Mouse (Mus musculus) retina, embryonic 14.5 days (tissue): ENCODE results near the gene Lrp3.
"Not testable (repeated sequence)": the region's sequence is repeated elsewhere in the genome, so short reads cannot be mapped to it uniquely, and the experiment has no call there.

Experiments
- DNase-seq: peaks from one replicate; pipeline ENCODE4 v3.0.0-alpha.2; 2015; ENCODE audit warnings: low spot score

Lrp3 gene

DNA sequence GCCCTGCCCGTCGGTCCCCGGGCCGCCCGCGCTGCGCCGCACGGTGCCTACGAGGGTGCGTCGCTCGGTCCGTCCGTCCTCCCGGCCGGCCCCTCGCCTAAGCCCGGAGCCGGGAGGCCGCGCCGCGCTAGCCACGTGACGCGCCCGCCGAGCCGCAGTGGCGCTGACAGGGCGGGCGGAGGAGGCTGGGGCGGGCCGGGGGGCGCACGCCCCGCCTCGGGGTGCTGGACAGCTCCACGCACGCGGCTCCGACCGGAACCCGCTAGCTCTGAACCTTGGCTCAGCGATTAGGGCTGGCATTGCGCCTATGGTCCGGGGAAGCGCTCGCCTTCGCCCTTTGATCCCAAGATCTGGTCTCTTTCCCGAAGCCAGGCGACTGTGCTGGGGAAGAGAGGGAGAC lies at the start of gene Lrp3:
Gene Lrp3 (minus strand): TSS at position 274 of the 400 bp plus-strand sequence.
- peak; percentile 75 for DNase-seq

DNA sequence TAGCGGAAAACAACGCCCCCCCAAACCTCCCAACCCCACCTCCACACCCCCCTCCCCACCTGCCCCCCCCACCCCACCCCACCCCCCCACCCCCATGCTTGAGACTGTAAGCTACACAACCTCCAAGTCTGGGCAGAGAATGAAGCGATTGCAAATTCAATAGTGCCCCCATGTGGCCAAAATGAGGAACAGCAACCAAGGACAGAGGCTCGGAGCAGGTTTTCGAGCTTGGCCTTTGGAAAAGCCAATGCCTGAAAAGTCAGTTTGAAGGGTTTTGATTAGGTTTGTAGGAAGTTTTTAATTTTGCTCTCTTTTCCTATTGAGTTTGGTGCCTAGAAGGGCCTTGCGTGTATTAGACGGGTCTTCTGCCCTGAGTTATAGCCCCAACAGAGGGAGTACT lies 49.4 kb upstream of the Lrp3 start:
- peak; percentile 84 for DNase-seq

DNA sequence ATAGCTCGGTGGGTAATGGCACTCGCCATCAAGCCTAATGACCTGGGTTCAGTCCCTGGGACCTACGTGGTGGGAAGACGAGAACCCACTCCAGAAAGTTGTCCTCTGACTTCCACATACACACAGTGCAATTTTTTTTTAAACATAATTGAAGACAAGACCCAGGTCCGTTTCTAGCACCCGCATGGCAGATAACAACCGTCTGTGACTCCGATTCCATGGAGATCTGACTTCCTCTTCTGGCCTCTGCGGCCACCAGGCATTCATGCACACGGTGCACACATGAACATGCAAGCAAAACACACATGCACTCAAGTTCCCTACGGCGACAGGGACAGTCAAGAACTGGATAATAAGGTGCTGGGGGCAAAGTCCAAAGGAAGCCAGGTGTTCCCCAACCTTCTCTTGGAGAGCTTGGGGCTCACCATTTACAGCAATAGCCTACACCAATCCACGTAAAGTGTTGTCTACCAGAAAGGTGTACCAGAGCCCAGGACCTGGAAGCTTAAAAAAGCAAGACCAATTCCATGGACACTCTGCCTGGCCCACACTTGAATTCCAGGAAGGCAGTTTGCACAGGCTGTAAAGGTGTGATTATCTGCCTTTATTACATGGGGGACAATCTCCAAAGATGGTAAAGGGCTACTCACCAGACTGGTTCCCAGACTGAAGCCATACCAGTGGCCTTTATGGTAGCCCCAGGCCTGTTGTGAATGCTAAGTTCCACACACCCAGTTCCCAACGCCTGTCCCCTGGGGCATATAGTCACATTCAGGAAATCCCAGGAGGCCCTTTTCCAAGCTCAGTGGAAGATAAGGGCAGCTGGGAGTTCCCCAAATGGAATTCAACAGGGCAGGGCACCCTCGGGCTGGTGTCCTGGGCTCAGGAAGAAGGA lies 48.5 kb upstream of the Lrp3 start:
- DNase-seq, result no peak

DNA sequence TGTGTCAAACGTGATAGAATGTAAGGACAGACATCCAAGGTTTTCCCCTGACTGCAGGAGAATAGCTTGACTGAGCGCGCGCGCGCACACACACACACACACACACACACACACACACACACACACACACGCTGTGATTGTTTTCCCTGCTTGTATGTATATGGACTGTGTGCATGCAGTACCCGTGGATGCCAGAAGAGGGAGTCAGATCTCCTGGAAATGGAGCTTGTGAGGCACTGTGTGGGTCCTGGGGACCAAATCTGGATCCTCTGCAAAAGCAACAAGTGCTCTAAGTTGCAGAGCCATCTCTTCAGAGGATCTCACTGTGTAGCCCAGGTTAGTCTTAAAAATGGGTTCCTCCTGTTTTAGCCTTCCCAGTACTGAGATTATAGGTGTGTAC lies 44.1 kb upstream of the Lrp3 start:
- peak; percentile 24 for DNase-seq

DNA sequence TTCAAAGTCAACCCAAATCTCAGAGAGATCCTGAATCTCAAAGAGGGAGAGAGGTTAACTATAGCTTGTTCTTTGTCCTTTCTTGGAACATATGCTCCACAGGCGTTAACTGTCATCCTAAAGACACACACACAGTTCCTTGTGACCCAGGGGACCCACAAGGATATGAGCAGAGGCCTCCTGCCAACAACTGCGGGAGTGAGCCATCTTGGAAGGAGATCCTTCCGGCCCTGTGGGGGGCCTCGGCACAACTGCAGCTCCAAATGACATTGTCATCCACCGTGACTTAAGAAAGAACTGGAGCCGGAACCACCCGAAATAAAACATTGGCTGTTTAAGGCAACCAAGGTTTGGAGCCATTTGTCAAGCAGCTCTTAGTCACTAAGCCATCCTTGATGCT lies 43.0 kb upstream of the Lrp3 start:
- no peak for DNase-seq

DNA sequence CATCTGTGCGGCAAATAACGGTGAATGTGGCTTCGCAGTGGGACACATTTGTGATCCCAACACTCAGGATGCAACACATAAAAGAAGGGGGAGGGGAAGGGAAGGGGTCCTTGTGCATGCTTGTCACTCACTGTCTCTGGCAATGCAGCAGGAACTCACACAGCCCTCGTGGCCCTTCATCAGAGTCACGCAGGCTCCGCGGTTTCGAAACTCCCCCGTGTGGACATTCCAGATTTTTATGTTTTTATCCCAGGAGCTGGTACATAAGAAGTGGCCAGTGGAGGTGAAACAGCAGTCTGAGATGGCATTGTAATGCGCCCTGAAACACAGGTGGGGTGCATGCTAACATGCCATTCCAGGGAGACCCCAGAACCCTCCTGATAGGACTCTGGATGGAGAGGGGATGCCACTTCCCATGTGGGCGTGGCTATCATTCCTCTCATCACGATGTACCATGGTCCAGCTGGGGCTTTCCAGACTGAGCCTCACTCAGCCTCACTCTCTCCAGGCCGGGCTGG lies 36.8 kb upstream of the Lrp3 start:
- DNase-seq, result peak; percentile 71

DNA sequence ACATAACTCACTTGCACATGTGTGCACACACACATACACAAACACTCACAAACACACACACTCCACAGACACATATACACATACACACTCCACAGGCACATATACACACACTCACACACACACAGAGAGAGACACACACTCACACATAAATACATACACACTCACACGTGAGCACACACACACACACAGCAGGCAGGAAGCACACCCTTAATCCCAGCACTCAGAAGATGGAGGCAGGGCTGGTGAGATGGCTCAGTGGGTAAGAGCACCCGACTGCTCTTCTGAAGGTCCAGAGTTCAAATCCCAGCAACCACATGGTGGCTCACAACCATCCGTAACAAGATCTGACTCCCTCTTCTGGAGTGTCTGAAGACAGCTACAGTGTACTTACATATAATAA lies 22.6 kb upstream of the Lrp3 start:
- not testable (repeated sequence) for DNase-seq

DNA sequence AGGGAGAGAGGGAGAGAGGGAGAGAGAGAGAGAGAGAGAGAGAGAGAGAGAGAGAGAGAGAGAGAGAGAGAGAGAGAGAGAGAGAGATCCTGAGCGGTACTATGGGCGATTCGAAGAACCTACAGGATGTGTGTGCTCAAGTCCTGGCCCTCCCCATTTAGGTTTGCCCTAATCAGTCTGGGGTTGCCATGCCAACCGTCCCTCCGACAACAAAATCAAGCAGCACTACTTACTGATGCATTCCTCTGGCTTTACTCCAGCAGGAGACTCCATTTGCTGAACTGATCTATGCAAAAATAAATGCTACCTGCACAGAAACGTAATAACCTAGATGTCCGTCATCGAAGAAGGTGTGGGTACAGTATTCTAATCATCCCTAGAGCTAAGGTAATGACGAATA lies 20.0 kb upstream of the Lrp3 start:
- peak; percentile 70 for DNase-seq

DNA sequence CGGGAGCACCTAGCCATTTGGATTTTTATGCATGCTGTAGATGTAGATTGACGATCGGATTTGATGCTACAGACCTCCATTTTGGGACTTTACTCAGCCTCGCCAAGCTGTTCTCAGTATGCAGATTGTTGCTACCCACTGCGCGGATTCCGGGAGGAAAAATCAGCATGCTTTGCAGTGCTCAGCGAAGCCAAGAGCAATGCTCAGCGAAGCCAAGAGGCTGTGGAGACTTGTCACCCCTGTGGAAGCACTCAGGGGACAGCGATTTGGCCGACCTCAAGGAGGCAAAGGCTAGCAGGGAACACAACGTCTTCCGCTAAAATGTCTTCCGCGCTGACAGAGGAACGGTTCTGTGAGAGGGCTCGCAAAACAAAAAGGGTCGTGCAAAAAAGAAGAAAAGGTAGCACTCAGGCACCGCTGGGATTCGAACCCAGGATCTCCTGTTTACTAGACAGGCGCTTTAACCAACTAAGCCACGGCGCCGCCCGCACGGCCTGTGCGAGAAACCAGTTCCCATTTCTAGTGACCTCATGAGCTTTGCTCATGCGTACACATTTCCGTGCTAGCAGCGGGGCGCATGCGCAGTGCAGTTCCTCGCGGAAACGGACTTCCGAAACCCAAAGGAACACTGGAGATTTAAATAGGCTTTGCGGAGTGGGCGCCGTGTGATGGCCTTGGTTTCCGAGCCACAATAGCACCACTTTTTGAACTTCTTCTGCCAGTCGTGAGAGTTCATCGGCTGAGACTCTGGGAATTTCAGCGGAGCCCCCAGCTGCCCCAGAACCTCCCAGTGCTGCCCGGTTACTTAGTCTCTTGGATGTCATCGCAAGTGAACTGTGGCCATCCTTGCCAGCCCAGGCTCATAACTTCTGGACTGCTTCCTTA lies 19.3 kb upstream of the Lrp3 start:
- DNase-seq, result peak; percentile 100

DNA sequence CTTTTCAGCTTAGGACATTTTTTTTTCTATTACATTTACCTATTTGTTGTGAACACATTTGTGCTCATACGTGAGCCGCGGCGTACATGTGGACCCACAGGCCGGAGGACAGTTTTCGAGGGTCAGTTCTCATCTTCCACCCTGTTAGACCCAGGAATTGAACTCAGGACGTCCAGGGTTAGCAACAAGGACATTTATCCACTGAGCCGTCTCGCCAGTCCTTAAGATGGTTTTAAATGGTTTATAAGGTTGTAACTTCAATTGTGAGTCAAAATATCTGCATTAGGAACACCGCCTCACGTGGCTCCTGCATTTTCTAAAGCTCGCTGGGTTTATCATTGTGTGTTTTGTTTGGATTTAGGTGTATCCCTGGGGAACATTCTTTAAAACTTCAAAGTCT lies 18.6 kb upstream of the Lrp3 start:
- peak; percentile 37 for DNase-seq

DNA sequence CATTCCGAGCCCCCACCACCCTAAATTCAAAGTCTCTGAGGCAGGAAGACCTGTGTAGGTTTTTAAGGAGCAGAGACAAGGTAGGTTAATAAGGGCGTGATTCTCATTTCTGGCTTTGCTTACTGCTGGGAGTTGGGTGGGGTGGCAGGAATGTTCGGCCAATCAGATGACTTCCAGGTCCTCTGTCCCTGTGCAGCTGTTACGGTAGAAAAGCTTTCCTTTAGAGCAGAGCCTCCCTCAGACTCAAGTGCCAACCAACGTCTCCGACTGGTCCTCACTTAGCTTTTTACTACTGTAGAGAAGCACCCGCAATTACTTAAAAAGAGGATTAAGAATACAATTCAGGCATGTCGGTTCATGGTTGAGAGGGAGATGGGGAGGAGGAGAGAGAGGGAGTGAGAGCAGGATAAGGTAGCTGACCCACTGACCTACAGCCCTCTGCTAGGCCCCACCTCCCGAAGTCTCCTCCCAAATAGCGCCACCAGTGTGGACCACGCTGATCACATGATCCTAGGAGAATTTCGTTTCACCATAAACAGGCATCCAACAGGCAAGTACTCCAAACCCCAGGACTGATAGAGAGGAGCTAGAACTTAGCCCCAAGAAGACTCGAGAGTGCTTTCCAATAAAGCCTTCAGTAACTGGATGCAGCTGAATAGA lies 17.6 kb upstream of the Lrp3 start:
- peak; percentile 29 for DNase-seq

DNA sequence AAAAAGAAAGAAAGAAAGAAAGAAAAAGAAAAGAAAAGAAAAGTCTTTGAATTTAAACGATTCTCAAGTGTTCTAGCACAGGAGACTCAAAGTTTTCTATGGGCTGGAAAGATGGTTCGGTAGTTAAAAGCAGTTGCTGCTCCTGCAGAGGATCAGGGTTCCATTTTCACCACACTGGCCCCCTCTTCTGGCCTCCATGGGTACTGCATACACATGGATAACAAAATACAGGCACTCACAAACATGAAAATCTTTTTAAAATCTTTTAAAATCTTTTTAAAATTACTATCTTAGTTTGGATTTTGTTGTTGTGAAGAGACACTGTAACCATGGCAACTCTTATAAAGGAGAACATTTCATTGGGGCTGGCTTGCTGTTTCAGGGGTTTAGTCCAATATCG lies 15.0 kb upstream of the Lrp3 start:
- peak; percentile 49 for DNase-seq

DNA sequence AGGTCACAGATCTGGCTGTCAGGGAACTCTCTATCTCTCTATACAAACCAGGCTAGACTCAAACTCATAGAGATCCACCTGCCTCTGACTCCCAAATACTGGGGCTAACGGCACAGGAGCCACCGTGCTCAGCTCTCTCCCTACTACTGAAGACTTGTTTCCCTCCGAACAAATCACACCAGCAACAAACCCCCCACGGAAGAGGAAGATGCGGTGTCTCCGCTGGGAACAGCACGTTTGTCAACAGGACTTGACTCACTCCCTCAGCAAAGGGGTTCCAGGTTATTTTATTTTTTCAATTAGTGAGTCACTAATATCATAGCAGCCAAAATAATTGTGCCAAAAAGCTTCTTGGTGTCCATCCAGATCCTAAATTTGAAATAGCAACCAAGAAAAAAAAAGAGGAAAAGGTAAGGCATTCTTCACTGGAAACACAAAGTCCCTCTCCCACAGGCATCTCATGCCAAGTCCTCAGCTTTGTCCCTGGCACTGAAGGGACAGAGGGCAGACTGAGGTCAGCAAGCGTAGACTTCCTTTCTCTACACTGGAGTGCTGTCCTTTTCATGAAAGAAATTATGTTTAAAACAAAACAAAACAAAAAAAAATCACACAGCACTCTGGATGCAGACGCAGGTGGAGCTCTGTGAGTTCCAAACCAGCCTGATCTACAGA lies 5.5 kb upstream of the Lrp3 start:
- no peak for DNase-seq

DNA sequence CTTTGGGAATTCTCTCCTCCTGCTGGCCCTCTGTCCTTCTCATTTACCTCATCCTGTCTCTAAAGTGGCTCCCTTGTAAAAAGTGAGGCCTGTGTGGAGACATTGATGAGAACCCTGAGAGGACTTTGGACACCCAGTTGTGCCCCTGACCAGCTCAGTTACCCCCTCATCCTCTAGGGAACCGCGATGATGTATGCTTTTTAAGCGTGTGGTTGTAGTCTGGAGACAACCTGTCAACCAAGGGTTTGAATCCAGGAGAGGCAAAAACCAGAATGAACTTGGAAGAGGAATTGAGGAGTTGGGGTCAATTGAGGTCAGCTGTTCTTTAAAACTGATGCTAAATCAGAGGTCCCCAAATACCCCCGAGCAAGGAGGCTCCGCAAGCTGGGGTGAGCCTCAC lies 433 bp upstream of the Lrp3 start:
- DNase-seq, result peak; percentile 31

DNA sequence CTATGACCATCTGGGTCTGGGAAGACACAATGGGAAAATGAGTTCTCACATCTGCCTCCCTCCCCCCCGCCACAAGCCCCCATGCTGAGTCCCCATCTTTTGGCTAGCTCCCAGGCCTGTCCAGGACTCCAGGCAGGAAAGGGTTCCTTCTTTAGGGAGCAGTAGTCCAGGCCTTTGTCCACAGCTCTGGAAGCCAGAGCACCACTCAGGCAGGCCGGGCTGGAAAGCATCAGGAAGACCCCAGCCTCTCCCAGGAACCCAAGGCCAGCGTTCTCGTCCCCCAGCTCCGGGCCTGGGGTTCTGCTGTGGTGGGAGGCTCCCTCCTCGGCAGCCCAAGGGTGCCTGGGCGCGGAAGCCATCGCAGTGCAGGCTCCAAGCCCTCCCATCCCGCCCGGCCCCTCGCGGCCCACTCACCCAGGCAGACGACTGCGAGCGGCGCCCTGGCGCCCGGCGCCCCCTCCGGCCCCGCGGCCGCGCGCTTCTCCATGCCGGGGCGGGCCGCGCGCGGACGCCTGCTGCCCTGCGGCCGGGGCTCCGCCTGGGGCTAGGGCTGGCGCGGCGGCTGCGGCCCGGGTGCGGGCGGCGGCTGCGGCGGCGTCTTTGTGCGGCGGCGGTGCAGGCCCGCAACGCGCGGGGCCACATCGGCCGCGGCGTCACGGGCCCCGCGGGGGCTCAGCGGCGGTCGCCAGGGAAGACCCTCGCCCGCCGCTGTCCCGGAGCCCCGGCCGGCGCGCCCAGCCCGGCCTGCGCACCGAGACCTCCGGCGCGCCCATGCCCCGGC lies 666 bp downstream of the Lrp3 start:
- peak; percentile 60 for DNase-seq

DNA sequence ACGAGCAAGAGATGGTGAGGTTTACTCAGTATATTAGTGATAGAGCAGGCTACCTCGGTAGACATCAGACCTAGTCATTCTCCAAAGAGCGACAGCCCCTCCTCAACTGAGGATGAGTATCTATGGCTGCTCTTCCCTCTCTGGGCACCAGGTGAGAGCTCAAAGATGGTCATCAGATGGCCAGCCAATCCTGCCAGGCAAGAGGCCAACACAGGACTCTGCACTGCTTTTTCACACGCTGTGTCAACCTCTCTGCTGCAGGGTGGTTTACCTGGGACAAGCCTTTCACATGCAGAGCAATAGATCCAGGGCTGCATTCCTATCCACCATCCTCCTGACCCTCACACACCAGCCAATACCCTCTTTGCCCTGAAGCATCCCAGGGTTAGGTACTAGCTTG lies 3.5 kb downstream of the Lrp3 start:
- no peak for DNase-seq

DNA sequence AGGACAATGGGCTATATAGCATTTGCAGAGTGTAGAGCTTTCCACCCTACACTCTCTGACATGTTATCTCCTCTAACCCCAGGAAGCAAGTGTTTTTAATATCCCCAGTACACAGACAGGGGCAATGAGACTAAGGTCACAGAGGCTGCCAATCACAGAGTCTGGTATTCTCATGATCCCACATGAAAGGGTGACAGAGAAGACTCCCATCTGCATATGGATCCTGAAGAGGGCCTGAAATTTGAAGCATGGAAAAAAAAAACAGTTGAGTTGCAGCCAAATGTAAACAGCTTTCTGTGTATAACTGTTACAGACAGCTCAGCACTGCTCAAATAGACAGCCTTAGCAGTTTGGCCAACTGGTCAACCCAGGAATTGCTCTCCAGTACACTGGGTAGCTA lies 15.5 kb downstream of the Lrp3 start:
- DNase-seq, result no peak

DNA sequence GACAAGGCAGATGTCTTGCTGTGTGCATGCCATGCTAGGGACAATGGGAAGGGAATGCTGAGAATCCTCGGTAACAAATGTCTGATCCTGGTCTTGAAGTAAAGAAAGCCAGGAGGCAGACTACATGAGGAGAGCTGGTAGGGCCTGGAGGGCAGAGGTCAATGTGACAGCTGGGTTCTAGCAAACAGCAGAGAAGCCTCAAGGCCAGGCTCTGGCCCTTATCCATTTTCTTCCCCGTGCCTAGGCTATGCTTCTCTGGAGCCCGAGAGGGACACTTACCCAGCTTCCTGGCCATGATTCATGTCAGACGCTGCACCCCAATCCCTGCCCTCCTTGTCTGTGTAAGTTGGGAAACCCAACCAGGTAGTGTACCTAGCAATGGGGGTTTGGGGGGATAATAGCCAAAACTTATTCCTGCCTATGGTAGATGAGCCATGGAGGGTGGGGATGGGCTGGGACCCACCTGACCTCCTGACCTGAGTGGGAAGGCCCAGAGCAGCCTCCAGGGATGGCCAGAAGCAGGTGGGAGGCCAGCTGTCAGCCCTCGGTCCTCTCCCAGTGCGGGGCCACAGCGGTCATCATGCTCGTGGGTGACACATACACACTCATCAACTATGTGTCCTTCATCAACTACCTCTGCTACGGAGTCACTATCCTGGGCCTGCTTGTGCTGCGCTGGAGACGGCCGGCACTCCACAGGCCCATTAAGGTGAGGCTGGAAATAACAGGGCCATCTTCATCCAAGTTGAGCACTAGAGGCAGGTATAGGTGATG lies 16.1 kb downstream of the Lrp3 start:
- no peak for DNase-seq

DNA sequence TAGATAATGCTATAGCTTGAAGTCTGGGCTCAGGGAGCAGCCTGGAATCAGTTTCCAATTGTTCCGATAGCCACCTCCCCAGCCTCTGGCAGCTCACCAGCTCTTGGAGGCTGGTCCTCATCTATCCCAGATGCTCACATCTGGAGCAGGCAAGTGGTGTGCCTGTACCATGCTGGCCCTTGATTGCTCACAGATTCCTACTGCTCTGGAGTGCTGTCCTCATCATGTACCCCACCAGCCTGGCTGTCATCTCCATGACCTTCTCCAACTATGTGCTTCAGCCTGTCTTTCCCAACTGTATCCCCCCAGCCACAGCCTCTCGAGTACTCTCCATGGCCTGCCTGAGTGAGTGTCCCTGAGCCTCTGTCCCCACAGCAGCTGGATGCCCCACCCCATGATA lies 18.3 kb downstream of the Lrp3 start:
- DNase-seq, result no peak

DNA sequence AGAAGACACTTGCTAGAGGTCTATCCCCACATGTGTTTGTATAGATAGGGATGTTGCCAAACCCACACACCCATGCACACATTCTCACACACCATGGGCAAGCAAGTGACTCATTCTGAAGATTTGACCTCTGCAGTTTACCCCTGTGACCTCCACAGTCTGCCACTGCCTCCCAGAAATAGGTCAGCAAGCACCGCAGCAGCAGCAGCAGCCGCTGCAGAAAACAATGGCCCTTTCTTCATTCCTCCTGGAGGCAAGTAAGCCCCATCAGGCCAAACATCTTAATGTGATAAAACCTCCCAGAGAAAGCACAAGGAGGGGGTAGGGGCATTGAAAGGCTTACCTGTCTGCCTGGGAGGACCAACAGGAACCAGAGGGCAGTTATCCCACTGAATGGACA lies 24.0 kb downstream of the Lrp3 start:
- peak; percentile 64 for DNase-seq
